Mouse (Mus musculus): ENCODE measurements around the gene Immp2l.

- TF ChIP-seq POLR2A (IDR thresholded peaks at IDR 0.05; ENCODE audit: insufficient read length, low read depth) (no peak), TCF12 (IDR thresholded peaks at IDR 0.05; ENCODE audit: insufficient read depth, poor library complexity, severe bottlenecking) (no peak), E2F4 (IDR thresholded peaks at IDR 0.05; ENCODE audit: insufficient read depth) (no peak), POLR2AphosphoS2 (IDR thresholded peaks at IDR 0.05; ENCODE audit: insufficient read length, low read depth) (no peak), MAX (IDR thresholded peaks at IDR 0.05; ENCODE audit: low read depth) (no peak), CEBPB (IDR thresholded peaks at IDR 0.05; ENCODE audit: insufficient read depth, poor library complexity, severe bottlenecking) (no peak), USF1 (IDR thresholded peaks at IDR 0.05; ENCODE audit: low read depth) (no peak), TCF3 (IDR thresholded peaks at IDR 0.05; ENCODE audit: insufficient read length, low read depth) (no peak), MYOG (IDR thresholded peaks at IDR 0.05; ENCODE audit: control insufficient read depth in 1 of 3, insufficient read depth in 1 of 3, insufficient read length in 2 of 3, low read depth in 2 of 3) (no peak)
Observed at GRCm38 (mm10) chr12:41322018-41322417, 298.1 kb downstream of the Immp2l start.

Measured in myocyte (in vitro differentiated cells).